ENCODE assay signal across 8 mouse cellular contexts in genomic region chr2:154568329-154569070, GRCm38 (mm10). TPM values are rescaled to one million over a fixed set of nuclear protein-coding genes. Genes with fewer than 3 reads are reported as not detected.
DNase-seq lines count a peak whose midpoint lies in the region; ATAC-seq and TF ChIP-seq lines count a peak whose summit lies in the region.

No protein-coding gene starts in this region.

- peak overlapping the region; percentile 70 for H3K4me2 ChIP-seq in hindbrain, embryonic 11.5 days (replicated peaks; ENCODE audit: low read depth, low read length)

- 7% methylated on average over 10 of the region's 10 CpGs for WGBS in hindbrain, embryonic 11.5 days

- TF ChIP-seq POLR2A in testis, adult 2 months (IDR thresholded peaks at IDR 0.05; ENCODE audit: control insufficient read depth, low read depth, low read length) = no peak

- TF ChIP-seq CTCF in testis, adult 2 months (IDR thresholded peaks at IDR 0.05; ENCODE audit: control insufficient read depth, insufficient read depth, insufficient replicate concordance, low read depth, low read length) = no peak

- peak overlapping the region; percentile 84 for H3K9ac ChIP-seq in hindbrain, embryonic 11.5 days (ENCODE audit: low read depth, low read length)

- H3K9me3 ChIP-seq in hindbrain, embryonic 11.5 days (ENCODE audit: control insufficient read depth, low read length) = no peaks in the 10 kb centered on the region

- no peaks in the 10 kb centered on the region for H3K36me3 ChIP-seq in hindbrain, embryonic 11.5 days (ENCODE audit: control insufficient read depth, insufficient read depth, low read length)
- no peaks in the 10 kb centered on the region for H3K36me3 ChIP-seq in testis, adult 2 months (ENCODE audit: control insufficient read depth, insufficient read depth, low read length)

- H3K4me1 ChIP-seq in hindbrain, embryonic 11.5 days (replicated peaks; ENCODE audit: control insufficient read depth, insufficient read depth, low read length) = peaks cover 12% of the 10 kb centered on the region
- H3K4me1 ChIP-seq in testis, adult 2 months (ENCODE audit: control insufficient read depth, insufficient read depth, low read length) = peaks cover 16% of the 10 kb centered on the region

- peak; percentile 71 to 83 for DNase-seq in cerebellum, postnatal 10 days
- DNase-seq in cerebellum, adult 11-12 months = no peak
- DNase-seq in 416B (ENCODE audit: low read depth) = peak; percentile 40
- peak; percentile 64 for DNase-seq in embryo, embryonic 10.5 days (ENCODE audit: low spot score)
- peak; percentile 67 for DNase-seq in hindbrain, embryonic 11.5 days (ENCODE audit: low spot score)
- peak; percentile 32 for DNase-seq in lung, postnatal 14 days

- ATAC-seq in hindbrain, embryonic 11.5 days (ENCODE audit: low FRiP score) = peak; percentile 44
- ATAC-seq in activated CD4-positive, CD25-positive, alpha-beta regulatory T cell, adult 4 months = no peak

- no peaks in the 10 kb centered on the region for H3K27me3 ChIP-seq in hindbrain, embryonic 11.5 days (ENCODE audit: control insufficient read depth, insufficient read depth, low read length)
- no peaks in the 10 kb centered on the region for H3K27me3 ChIP-seq in testis, adult 2 months (ENCODE audit: control insufficient read depth, insufficient read depth, low read length)

- H3K27ac ChIP-seq in hindbrain, embryonic 11.5 days (ENCODE audit: low read depth, low read length) = peak overlapping the region; percentile 88
- H3K27ac ChIP-seq in testis, adult 2 months (ENCODE audit: control insufficient read depth, insufficient read depth, low read depth, low read length) = no peak overlapping the region

- H3K4me3 ChIP-seq in hindbrain, embryonic 11.5 days (ENCODE audit: low read depth, low read length) = peak overlapping the region; percentile 86
- peak overlapping the region; percentile 83 for H3K4me3 ChIP-seq in testis, adult 2 months (ENCODE audit: control insufficient read depth, low read depth, low read length)

RNA-seq across cellular contexts. Expression of gene E2f1, which starts 1.2 kb away (rescaled TPM):
- 13.0 and 16.9 TPM in 2 replicates for polyA plus RNA-seq in hindbrain, embryonic 11.5 days (2014; fragmentation: Nextera tagmentation; extraction: Ambion mirVana)
- 4.5 and 5.9 TPM in 2 replicates for polyA plus RNA-seq in testis, adult 2 months (2012; rRNA removed)
- polyA plus RNA-seq in activated CD4-positive, CD25-positive, alpha-beta regulatory T cell, adult 4 months (2017; shearing (Covaris generic)) = 1 to 10 TPM in 1 of 2 experiments, under 1 TPM in 1; 0.91 to 2.3 TPM

RNA-seq across cellular contexts. Expression of gene Necab3, which starts 9.8 kb away (rescaled TPM):
- 10.8 and 12.5 TPM in 2 replicates for polyA plus RNA-seq in hindbrain, embryonic 11.5 days (2014; fragmentation: Nextera tagmentation; extraction: Ambion mirVana)
- 62.9 and 65.1 TPM in 2 replicates for polyA plus RNA-seq in testis, adult 2 months (2012; rRNA removed)
- polyA plus RNA-seq in activated CD4-positive, CD25-positive, alpha-beta regulatory T cell, adult 4 months (2017; shearing (Covaris generic)) = 1 to 10 TPM in 1 of 2 experiments, under 1 TPM in 1; 0.27 to 1.4 TPM

RNA-seq across cellular contexts. Expression of gene Actl10, which starts 16.9 kb away (rescaled TPM):
- polyA plus RNA-seq in hindbrain, embryonic 11.5 days (2014; fragmentation: Nextera tagmentation; extraction: Ambion mirVana) = 0.32 and 0.69 TPM in 2 replicates
- 39.7 and 44.2 TPM in 2 replicates for polyA plus RNA-seq in testis, adult 2 months (2012; rRNA removed)
- polyA plus RNA-seq in activated CD4-positive, CD25-positive, alpha-beta regulatory T cell, adult 4 months (2017; shearing (Covaris generic)) = not detected

RNA-seq across cellular contexts. Expression of gene 1700003F12Rik, which starts 21.6 kb away (rescaled TPM):
- polyA plus RNA-seq in hindbrain, embryonic 11.5 days (2014; fragmentation: Nextera tagmentation; extraction: Ambion mirVana) = 2.5 and 3.0 TPM in 2 replicates
- polyA plus RNA-seq in testis, adult 2 months (2012; rRNA removed) = 828 and 1,092 TPM in 2 replicates
- not detected for polyA plus RNA-seq in activated CD4-positive, CD25-positive, alpha-beta regulatory T cell, adult 4 months (2017; shearing (Covaris generic))

RNA-seq across cellular contexts. Expression of gene Pxmp4, which starts 35.0 kb away (rescaled TPM):
- 12.8 and 14.1 TPM in 2 replicates for polyA plus RNA-seq in hindbrain, embryonic 11.5 days (2014; fragmentation: Nextera tagmentation; extraction: Ambion mirVana)
- 3.3 TPM in 2 replicates for polyA plus RNA-seq in testis, adult 2 months (2012; rRNA removed)
- polyA plus RNA-seq in activated CD4-positive, CD25-positive, alpha-beta regulatory T cell, adult 4 months (2017; shearing (Covaris generic)) = 10 to 100 TPM; 20.5 to 23.2 TPM

Comparison
In these comparisons a context has a peak if more than half of its experiments do, and no peak if none do; other contexts are left out.
1. RNA of gene Actl10, which starts 16.9 kb away (polyA plus RNA-seq): 39.7 to 44.2 TPM in testis, adult 2 months; 0.32 to 0.69 TPM in hindbrain, embryonic 11.5 days and not detected in activated CD4-positive, CD25-positive, alpha-beta regulatory T cell, adult 4 months; every median in the first group is over 10 times any median in the second.